Mouse (Mus musculus): ENCODE measurements around the gene Hk1. TPM values are rescaled to one million over a fixed set of nuclear protein-coding genes. Genes with fewer than 3 reads are reported as not detected.

The Hk1 gene
- polyA plus RNA-seq, 1 experiment from 2014 or later, result 29.4 TPM

DNA sequence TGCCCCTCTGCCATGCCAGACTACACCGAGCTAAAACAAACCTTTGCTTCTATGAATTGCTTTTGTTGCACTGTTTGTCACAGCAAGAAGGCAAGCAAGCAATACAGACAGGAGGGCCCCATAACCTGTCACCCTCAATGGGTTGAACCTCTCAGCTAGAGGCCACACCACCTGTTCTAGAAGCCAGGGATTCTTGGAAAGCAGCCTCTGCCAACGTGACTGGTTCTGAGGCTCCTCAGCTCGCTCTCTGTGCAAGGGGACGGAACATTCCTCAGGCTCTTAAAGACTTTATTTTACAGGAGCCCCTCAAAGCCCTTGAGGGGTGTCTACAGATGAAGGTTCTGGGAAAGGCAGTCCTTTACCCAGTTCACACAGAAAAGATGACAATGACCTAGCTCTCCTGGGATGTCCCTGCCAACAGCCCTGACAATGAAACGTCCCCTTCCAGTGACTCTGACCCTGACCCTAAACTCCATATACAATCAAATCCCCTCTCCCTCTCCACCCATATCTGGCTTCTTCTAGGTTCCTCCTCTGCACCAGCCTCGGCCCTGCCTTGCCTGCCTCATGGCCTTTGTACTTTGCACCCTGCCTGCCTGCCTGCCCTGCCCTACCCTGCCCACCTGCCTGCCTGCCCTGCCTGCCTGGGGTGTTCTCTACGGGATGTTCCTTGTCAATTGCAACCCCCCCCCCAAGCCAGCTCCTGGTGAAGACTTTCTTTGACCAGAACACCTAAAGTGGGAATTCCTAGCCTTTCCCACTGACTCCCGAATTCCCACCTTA lies 158.8 kb downstream of the Hk1 start:
- no peak overlapping the region for H3K27ac ChIP-seq
- H3K27me3 ChIP-seq (ENCODE audit: poor library complexity, severe bottlenecking), result no peaks in the 10 kb centered on the region
- 80% methylated on average over 8 of the region's 8 CpGs for WGBS
- DNase-seq (ENCODE audit: extremely low spot score, low spot score), result no peak
- peaks cover 24% of the 10 kb centered on the region for H3K4me1 ChIP-seq
- H3K4me3 ChIP-seq, result no peak overlapping the region
- no peaks in the 10 kb centered on the region for H3K36me3 ChIP-seq (replicated peaks)
- H3K9me3 ChIP-seq, result no peaks in the 10 kb centered on the region

Other genes starting within 250 kb of the Hk1 start
- 0.24 and 1.3 TPM in 2 replicates for gene Neurog3, start 246.8 kb downstream of the Hk1 start, polyA plus RNA-seq (2016; fragmentation: Nextera tagmentation; extraction: Ambion mirVana)
- 20.0 and 21.0 TPM in 2 replicates for gene Fam241b, start 236.0 kb downstream of the Hk1 start, polyA plus RNA-seq (2016; fragmentation: Nextera tagmentation; extraction: Ambion mirVana)
- 20.3 and 21.9 TPM in 2 replicates for gene Tspan15, start 148.7 kb downstream of the Hk1 start, polyA plus RNA-seq (2016; fragmentation: Nextera tagmentation; extraction: Ambion mirVana)
- gene Tacr2, start 127.5 kb downstream of the Hk1 start, polyA plus RNA-seq (2016; fragmentation: Nextera tagmentation; extraction: Ambion mirVana), result not detected in 2 replicates
- gene Hkdc1, start 42.6 kb upstream of the Hk1 start, polyA plus RNA-seq (2016; fragmentation: Nextera tagmentation; extraction: Ambion mirVana), result 0.12 and 0.27 TPM in 2 replicates
- 0.64 and 0.69 TPM in 2 replicates for gene 4930507D05Rik, start 69.6 kb upstream of the Hk1 start, polyA plus RNA-seq (2016; fragmentation: Nextera tagmentation; extraction: Ambion mirVana)
- 30.2 and 33.4 TPM in 2 replicates for gene Supv3l1, start 69.8 kb upstream of the Hk1 start, polyA plus RNA-seq (2016; fragmentation: Nextera tagmentation; extraction: Ambion mirVana)
- 93.4 and 96.5 TPM in 2 replicates for gene Vps26a, start 106.9 kb upstream of the Hk1 start, polyA plus RNA-seq (2016; fragmentation: Nextera tagmentation; extraction: Ambion mirVana)
- 2.3 and 3.0 TPM in 2 replicates for gene Srgn, start 147.5 kb upstream of the Hk1 start, polyA plus RNA-seq (2016; fragmentation: Nextera tagmentation; extraction: Ambion mirVana)
- gene Kif1bp, start 198.5 kb upstream of the Hk1 start, polyA plus RNA-seq (2016; fragmentation: Nextera tagmentation; extraction: Ambion mirVana), result 32.6 and 32.8 TPM in 2 replicates
- 40.6 TPM in 2 replicates for gene Ddx21, start 222.4 kb upstream of the Hk1 start, polyA plus RNA-seq (2016; fragmentation: Nextera tagmentation; extraction: Ambion mirVana)